Mouse (Mus musculus): Measurements from ENCODE around the gene Atg4d.

GRCm38 (mm10) chr9:21265000-21265561, at the start of gene Atg4d:
- no peak for TF ChIP-seq CTCF (conservative IDR thresholded peaks at IDR 0.05; ENCODE audit: low read length)
- no peak for TF ChIP-seq POU5F1 (IDR thresholded peaks at IDR 0.05; ENCODE audit: borderline replicate concordance, low read length)

Measured in E14TG2a.4 (cell line).